Mouse (Mus musculus): Measurements from ENCODE around the gene 9330182L06Rik.

The 9330182L06Rik gene

DNA sequence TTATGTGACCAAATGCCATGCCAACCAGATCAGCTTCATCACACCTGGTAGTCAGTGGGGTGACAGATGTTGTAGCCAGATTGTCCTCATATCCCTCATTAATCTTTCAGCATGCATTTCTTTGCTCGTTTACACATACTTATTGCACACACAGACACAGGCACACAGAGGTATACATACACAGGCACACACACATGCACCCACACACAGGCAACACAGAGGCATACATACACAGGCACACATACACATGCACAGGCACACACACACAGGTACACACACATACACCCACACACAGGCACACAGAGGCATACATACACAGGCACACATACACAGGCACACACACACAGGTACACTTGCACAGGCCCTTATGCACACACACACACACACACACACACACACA lies 99.0 kb downstream of the 9330182L06Rik start:
- no peak for DNase-seq

DNA sequence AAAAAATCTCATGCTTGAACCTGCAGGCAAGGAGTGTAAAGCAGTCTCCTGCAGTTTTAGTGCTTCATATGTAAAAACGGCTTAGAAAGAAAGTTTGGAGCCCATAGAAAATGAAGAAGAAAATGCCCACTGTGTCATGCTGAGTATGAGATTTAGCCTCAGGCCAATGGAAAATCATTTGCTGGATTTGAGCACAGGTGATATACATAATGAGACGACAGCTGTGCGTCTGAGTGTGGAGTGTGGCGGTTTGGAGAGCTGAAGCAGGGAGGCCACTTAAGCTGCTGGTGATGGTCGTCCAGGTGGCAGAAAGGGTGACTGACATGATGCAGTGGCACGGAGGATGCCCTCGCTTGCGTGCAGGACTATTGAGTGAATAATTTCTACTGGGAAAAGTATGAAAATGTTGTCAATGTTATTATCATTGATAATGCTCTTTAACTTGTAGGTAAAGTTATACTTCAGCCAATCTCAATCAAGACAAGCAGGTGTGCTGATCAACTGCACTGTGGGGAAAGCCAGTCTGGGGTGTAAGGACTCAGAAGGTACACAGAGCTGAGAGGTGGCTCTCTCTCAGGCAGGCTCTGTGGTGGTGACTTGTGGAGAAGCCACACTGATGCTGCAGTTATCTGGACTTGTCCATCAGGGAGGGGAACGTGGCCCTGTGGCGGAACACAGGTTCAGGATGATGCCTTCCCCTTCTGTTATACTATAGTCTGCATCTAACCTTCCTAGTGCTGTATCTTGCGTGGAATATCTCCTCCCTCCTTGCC lies 102.2 kb downstream of the 9330182L06Rik start:
- DNase-seq: no peak

DNA sequence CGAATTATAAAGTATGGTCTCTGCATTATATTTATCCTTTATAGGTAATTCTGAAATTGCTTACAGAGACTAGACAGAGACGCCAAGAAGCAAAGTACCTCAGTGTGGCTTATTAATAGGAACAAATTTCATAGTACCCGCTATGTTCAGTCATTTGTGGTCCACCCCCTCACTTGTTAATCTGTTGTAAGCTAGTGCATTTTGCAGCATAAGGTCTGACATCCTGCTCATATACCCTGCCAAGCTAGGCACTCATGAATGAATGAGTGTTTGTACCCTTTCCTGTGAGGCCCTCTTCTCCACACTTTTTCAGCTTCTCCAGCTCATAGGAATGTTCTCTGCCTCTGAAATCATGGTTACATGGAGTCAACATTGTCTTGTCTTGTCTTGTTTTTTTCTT lies 105.2 kb downstream of the 9330182L06Rik start:
- no peak for DNase-seq

DNA sequence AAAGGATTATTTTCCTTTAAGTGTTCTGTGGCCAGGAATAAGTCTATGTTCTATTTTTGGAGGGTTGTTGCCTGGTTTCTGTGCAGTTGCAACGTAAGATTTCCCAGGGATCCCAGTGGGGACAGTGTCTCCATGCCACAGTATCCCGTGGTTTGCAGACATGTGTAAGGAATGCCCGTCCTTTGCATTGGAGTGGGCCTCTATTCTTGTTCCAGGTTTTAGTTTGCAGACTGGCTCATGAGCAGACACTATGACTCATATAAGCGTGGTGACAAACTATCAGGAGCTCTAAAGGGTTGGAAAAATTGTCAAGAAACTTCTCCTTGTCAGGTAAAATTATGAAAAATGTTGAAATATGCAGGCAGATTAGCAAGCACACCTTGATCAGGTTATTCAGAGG lies 107.4 kb downstream of the 9330182L06Rik start:
- DNase-seq: no peak

DNA sequence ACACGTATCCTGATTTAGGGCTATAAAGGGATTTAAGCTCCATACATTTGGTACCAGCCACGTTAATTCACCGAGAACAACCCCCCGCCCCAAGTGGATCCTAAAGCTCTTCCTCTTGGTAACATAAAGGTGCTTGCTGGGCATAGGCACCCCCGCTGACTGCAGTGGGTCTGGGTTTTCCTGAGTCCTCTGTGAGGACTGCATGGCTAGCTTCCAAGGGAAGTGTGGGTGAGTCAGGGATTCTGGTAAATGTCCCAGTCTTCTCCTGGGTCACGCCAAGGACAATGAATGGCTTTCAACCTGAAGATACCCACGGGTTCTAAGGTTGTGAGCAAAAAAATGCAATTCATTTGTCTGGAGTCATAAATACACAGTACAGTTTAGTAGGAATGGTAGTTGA lies 124.0 kb downstream of the 9330182L06Rik start:
- no peak for DNase-seq

DNA sequence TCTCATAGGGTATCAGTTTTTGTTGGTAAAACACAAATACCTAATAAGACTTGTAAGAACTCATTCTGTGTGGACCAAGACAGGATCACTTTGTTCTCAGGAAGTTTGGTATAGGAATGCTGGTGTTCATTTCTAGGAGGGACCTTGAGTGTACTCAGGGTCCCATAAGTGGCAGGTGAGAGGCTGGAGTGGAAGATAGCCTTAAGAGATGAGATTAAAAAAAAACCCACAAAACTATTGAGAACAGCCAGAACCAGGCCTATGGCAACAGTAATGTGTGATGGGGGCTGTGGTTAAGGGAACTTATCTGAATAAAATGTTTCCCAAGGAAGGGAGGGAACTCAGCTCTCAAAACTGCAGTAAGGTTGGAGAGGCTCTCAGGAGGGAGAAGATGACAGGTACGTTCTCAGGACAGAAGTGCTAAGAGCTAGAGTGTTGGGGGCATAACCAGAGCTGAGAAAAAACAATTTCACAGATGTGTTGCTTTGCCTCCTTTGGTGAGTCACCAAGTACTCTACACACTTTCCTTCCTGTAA lies 126.0 kb downstream of the 9330182L06Rik start:
- DNase-seq: no peak

DNA sequence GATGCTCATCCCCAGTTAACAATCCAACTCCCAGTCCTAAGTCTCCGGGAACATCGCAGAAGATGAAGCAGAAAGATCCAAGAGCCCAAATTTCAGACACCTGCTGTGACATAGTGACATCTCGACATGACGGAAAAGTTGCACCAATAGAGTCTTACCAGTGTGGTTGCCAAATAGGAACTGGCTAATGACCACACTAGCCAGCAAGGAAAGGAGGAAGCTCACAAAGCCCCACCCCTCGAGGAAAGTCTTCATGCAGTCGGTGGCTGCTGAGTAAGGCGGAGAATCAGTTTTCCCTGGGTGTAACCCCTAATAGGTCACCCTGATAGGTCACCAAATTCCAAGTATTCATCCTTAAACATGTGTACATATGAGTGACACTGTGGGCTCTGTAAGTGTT lies 151.2 kb downstream of the 9330182L06Rik start:
- no peak for DNase-seq

DNA sequence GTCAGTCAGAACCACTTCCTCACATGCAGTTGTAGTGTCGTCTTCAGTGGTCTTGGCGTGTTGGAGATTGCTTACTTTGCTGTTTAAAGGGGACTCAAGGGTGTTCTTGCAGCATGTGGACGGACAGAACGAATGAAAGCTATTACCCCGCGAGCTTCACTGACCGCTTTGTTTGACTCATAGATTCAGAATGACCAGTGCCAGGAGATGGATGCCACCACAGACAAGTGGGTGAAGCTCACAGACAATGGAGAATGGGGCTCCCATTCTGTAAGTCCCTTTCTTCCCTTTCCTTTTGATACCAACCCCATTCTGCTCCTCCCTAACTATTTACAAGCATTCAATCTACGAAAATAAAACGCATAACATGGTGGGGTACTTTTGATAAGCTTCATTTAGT lies 151.9 kb downstream of the 9330182L06Rik start:
- DNase-seq: no peak

DNA sequence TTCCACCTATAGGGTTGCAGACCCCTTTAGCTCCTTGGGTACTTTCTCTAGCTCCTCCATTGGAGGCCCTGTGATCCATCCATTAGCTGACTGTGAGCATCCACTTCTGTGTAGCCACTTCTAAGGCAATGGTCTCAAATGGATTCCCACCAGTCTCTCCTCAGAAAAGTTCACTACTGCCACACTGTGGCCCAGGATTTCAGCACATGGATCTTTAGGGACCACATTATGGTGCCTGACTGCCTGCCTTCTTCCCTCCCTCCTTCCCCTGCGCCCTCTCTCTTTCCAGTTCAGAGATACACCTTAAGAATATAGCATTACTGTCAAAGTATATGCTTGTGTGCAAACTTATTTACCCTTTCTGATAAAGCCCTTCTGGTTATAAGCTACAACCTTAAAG lies 154.0 kb downstream of the 9330182L06Rik start:
- DNase-seq: no peak

DNA sequence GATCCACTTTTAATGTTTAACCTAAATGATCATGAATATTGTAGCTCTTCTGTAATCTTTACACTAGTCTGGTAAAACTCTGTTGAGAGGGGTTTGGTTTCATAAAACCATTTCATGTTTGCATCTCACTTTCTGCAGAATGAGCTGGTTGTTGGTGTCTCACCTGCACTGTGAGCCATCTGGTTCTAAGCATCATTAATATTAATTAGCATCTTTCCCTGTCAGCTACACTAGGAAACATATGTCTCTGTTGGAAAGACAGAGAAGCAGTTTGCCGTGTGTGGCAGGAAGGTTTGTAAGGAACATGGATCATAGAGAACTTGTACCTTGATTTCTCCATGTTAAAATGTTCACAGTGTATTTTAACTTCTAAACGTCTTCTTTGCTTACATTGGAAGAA lies 158.5 kb downstream of the 9330182L06Rik start:
- DNase-seq: no peak

DNA sequence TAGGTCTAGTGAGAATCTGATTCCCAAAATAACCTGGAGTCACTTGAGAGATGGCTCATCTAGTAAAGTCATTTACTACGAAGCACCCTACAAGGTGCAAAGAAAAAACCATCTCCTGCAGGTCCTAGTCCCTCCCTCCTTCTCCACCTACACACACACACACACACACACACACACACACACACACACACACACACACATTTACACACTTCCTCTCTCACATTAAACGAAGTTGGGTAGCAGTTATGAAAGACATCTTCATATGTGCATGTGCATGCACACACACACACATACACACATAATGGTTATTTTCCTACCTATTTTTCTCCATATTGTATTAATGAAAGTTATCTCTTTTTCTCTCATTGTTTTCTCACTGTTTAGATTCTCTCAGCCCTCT lies 161.2 kb downstream of the 9330182L06Rik start:
- DNase-seq: no peak

DNA sequence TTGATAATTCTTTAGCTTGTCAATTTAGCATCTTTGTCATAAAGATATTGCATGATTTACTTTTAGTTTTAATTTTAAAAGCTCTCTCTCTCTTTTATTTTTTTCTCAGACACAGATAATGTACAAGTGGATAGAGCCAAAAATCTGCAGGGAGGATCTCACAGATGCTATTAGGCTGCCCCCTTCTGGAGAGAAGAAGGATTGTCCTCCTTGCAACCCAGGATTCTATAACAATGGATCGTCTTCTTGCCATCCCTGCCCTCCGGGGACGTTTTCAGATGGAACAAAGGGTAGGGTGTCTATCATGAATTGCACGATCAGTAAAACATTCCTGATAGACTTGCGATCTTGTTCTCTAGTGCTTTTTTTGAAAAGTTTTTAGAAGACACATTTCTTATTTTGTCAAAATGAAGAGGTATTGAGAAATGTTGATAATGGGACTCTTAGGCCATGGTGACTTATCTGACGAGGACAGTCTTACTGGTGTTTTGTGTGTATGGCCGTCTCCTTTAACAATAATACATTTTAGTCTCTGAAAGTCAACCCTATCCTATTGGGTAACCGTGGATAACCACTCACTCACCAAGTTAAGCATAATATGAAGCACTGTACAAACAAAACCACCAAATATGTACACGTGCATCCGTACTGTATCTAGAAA lies 161.8 kb downstream of the 9330182L06Rik start:
- no peak for DNase-seq

DNA sequence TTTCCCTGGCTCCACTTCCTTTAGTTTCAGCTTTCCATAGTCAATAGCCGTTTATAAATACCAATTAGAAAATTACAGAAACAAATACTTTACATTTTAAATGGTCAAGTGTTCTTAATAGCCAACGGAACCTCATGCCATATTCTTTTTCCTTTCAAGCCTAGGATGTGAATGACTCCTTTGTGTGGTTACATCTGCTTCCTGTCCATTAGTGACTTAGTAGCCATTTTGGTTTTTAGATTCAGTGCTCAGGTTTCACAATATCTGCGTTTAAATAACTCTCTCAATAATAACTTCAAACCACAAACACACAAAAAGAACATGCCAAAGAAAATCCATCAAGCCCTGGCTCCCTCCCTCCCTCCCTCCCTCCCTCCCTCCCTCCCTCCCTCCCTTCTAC lies 162.8 kb downstream of the 9330182L06Rik start:
- DNase-seq: no peak

DNA sequence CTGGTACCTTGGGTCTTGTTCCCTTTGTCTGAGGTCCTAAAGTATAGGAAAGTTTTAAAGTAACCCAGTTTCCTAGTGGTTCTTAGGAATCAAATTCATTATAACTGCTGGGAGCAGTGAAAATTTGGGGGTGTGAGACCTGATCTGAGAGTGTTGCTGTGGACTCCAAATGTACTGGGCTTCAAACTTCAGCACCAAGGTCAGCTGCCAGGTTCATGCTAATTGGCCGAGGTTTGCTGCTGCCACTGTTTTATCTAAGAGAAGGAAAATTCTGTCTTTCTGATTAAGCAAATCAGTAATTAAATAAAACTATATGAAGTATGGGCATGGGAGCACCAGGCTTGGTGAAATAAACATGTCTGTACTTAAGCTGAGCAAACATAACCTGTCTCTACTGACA lies 180.2 kb downstream of the 9330182L06Rik start:
- DNase-seq: no peak

DNA sequence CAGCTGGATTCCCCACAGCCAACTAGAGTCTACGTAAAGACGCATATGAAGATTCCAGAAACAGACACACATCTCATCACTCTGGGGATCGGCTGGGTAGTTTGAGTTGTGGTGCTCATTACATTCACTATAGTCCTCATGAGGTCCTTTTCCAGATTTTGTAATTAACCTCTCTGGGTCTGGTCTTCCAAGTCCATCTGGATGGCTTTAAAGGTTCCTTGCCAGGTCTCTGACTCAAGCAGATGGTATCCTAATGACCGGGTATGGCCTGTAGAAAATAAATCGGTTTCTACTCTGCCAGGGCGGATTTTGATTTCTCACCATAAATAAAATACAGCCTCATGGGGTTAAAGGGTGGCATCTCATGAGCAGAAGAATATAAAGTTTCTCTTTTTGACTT lies 183.0 kb downstream of the 9330182L06Rik start:
- DNase-seq: no peak

DNA sequence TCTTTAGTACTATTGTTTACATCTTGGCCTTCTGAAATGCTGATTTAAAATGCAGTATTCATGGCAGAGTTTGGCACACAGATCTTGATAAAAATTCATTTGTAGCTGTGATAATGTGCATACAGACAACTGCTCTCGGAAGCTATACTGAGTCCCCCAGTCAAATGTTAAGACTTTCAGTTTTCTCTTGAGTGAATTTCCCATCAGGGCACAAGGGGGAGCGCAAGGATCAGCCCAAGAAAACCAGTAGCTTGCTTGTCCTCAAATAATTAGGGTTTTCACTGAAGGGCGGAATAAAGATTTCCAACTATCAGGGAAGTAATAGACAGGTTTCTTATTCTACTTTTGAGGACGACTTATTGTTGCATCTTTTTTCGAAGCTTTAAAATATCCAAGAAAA lies 183.7 kb downstream of the 9330182L06Rik start:
- no peak for DNase-seq

DNA sequence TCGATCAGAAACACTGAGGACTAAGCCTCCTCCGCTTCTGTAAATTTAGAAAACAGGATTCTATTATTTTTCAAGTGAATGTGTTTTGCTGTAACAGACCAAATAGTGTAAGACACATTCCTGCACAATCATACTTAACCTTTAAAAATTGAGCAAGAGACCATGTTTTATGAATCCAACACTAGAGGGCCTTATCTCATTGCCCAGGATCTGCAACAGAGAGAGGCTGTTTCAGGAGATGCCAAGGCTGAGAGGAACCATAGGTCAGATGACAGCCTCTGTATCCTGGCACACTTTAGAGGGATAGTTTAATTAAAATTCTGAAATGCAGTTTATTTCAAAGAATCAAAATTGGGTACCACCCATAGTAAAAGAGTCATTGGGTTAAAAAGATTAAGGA lies 187.4 kb downstream of the 9330182L06Rik start:
- DNase-seq: no peak

DNA sequence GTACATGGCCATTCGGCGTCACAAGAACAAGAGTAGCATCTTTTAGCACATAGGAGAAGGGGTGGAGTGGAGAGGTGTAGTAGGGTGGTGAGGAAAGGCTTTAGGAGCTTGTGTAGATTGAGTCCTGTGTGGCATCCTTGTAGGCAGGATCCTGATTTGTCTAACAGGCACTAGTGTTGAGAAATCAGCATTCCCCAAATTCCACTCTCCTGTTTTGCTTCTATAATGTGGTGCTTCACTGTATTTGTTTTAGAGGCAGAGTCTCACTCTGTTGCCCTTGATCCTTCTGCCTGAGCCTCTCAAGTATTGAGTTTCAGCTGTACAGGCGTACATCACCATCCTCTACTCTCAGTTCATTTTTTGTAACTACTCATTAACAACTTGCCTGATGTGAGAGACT lies 211.7 kb downstream of the 9330182L06Rik start:
- DNase-seq: no peak

DNA sequence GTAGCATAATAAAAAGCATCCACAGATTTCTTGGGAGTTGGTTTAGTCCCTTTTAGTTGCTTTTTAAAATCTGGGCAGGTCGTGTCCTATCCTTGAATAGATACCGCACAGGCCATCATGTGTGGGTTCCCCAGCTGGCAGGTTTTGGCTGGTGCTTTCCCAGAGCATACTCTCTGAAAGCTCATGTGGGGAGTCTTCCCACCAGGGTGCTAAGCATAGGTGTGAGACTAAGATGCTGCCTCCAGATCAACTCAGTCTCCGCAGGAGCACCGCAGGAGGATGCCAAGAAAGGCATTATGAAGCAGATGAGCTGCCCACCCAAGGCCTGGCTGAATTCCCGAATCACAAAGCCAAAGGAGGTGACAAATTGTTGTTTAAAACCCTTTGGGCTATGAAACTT lies 229.5 kb downstream of the 9330182L06Rik start:
- DNase-seq: no peak

DNA sequence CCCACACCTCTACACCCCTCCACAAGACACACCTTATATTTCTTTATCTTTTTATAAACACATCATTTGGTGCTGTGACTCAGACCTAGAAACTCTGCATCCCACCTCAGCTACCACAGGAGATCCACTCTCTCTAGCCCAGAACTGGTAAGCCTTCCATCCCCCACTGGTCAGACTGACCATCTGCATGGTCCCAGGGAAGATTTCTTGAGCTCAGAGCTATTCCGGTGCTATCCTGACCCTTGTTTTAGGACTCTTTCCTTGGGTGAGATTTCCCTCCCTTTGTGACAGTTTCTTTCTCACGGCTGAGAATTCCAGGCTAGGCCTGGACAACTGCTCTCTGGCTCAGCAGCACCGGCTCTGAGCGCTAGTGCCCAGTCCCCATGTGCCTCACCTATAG lies 231.3 kb downstream of the 9330182L06Rik start:
- no peak for DNase-seq

DNA sequence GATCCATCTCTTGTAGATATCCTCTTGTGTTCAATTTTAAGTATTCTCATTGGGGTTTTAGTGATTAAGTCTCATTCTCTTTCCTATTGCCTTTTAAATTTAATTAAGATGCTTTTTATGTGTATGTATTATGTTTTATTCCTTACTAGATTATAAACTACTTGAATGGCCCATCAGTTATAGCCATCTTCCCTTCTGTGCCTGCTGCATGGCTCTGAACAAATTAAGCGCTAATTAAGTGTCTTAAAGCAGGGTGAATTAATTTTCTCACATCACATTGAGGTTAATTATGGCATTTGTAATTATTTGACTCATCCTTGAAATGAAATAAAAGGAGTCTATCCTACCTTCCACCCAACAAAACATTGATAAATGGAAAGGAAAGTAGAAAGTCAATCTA lies 245.1 kb downstream of the 9330182L06Rik start:
- DNase-seq: no peak

DNA sequence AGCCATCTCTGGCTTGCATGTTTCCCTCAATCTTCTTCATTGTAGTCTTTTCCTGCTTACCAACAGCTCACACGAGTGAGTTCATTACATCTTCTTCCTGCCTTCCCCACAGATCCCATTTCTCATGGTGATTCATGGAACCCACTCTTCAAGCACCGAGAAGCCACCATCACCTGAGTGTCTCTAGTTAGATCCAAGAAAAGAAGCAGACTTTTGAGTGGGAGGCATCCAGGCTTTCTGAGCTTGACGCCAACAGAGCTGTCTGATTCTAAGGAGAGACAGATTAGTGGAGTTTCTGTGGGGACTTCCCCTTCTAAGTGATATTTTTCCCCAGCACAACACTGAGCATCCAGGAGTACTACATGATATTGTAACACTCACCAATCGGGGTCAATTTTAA lies 259.6 kb downstream of the 9330182L06Rik start:
- no peak for DNase-seq
